Mouse (Mus musculus) ES-Bruce4 (cell line): Measurements from ENCODE around the gene Ppcdc.

Experiments
- CTCF ChIP-seq: IDR thresholded peaks from one replicate; pipeline ENCODE4 v1.8.1; 2011; ENCODE audit warnings: low read depth, low read length
- EP300 ChIP-seq: IDR thresholded peaks from 2 replicates; pipeline ENCODE4 v1.6.1; 2011; ENCODE audit warnings: low read depth, low read length; ENCODE audit not compliant: insufficient read depth
- POLR2A ChIP-seq: IDR thresholded peaks from one replicate; pipeline ENCODE4 v1.8.1; 2011; ENCODE audit warnings: low read length; ENCODE audit not compliant: insufficient read depth

GRCm38 (mm10) chr9:57449715-57450114 lies 9.8 kb upstream of the Ppcdc start:
- no peak for TF ChIP-seq POLR2A
- no peak for TF ChIP-seq CTCF
- TF ChIP-seq EP300, result no peak
